ENCODE assay signal across 15 mouse cellular contexts in the genomic region with DNA sequence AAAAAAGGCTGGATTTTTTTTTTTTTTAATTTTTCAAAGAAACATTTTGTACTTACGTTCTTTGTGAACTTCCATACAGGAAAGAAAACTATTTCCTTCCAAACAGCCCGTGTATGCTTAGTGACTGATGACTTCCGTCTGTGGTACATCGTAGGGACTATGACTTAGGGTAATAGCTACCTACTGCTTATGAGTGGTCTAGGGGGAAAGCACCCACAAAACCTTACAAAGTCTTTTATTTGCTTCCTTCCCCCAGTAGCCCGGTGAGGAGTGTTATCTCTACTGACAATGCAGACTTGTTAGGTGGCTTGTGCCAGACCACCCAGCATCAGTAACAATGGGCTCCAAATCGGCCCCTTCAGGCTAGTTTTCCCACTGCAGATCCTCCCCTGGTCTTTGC.
"Had no signal": no experiment of that assay in that cellular context is flagged by ENCODE, and none has a peak within 500 bp of the region (broad histone marks: within the 10 kb centered on the region; RNA-seq: fewer than 3 reads in every experiment).

No protein-coding gene starts in this region.

- H3K36me3 ChIP-seq: limb, embryonic 10.5 days; liver, embryonic 15.5 days; lung, embryonic 15.5 days; midbrain, embryonic 12.5 days; neural tube, embryonic 13.5 days; stomach, embryonic 15.5 days had no signal

- H3K9me3 ChIP-seq: limb, embryonic 10.5 days; liver, embryonic 15.5 days; lung, embryonic 15.5 days; midbrain, embryonic 12.5 days; neural tube, embryonic 13.5 days; stomach, embryonic 15.5 days had no signal

- H3K4me2 ChIP-seq: liver, embryonic 11.5 days; liver, embryonic 15.5 days; lung, embryonic 15.5 days; midbrain, embryonic 12.5 days; neural tube, embryonic 13.5 days; stomach, embryonic 15.5 days had no signal

- H3K4me1 ChIP-seq: liver, embryonic 15.5 days; stomach, embryonic 15.5 days had no signal

- H3K9ac ChIP-seq: liver, embryonic 15.5 days; lung, embryonic 15.5 days; midbrain, embryonic 12.5 days; neural tube, embryonic 13.5 days; stomach, embryonic 15.5 days had no signal

- H3K4me3 ChIP-seq: left cerebral cortex, adult 2 months; limb, embryonic 10.5 days; liver, embryonic 15.5 days; lung, embryonic 15.5 days; midbrain, embryonic 12.5 days; neural tube, embryonic 13.5 days; stomach, embryonic 15.5 days had no signal

- ATAC-seq: intestine, postnatal 0 days; midbrain, embryonic 16.5 days had no signal

- H3K27me3 ChIP-seq: liver, embryonic 15.5 days; lung, embryonic 15.5 days; midbrain, embryonic 12.5 days; neural tube, embryonic 13.5 days; stomach, embryonic 15.5 days had no signal

- DNase-seq: right cerebral cortex, postnatal 14 days; thymus, adult 2 months; thymus, postnatal 25 days had no signal

- H3K27ac ChIP-seq: kidney, postnatal 0 days; left cerebral cortex, adult 2 months; limb, embryonic 10.5 days; liver, embryonic 15.5 days; lung, embryonic 15.5 days; macrophage; midbrain, embryonic 12.5 days; neural tube, embryonic 13.5 days; stomach, embryonic 15.5 days had no signal
